Mouse (Mus musculus) splenic B cell, adult 2 months (primary cell): Measurements from ENCODE around the gene Fkbp10.
A peak's percentile ranks its signal among the peaks of the same experiment; 100 is the strongest.

Experiments used
- DNase-seq: peaks from one replicate; pipeline ENCODE4 v3.0.0-alpha.2; 2011; ENCODE audit warnings: low read depth, low spot score
- H3K27me3 ChIP-seq: 2 replicates; pipeline ENCODE4 v1.6.1; 2012; ENCODE audit warnings: mild to moderate bottlenecking, low read length, moderate library complexity, mixed read lengths; ENCODE audit not compliant: control insufficient read depth, poor library complexity, insufficient read depth, severe bottlenecking
- H3K36me3 ChIP-seq: 2 replicates; pipeline ENCODE4 v1.6.1; 2012; ENCODE audit warnings: mild to moderate bottlenecking, low read length, moderate library complexity, mixed read lengths; ENCODE audit not compliant: control insufficient read depth, poor library complexity, insufficient read depth, severe bottlenecking

Fkbp10 gene

DNA sequence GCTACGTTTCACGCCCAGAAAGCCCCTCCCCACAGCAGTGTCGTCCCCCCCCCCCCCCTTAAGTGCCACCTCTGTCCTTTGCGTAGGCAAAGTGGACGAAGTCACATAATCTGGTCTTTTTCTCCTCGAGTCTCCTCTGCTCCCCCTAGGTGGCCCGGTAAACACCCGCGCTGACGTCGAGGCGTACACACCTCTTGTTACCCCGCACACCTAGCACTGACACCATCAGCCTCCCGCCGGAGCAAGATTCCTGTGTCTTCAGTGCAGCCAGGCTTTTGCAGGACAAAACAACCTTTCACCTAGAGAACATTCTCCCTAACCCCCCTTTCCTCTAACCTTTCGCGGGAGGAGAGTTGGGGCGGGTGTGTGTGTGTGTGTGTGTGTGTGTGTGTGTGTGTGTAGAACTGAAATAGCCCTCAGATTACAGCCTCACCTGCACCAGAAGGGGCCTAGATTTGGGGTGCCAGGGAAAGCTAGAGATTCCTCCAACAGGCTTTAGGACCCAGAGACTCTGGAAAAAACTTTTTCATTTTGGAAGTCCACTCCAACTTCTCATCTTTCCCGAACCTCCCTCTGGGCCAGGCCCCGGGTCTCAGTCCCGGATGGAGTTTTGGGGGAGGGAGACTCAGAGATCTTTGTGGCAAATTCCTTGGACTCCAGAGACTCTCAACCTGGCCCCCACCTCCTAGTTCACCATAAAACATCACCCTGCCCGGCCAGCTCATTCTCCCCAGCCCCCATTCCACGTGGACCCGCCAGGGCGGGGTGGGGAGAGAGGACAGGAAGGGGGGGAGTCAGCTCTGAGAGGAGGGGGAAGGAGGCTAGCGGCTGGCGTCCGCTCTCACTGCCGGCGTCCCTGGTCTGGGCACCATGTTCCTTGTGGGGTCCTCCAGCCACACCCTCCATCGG is at the start of gene Fkbp10:
Gene Fkbp10 (plus strand): TSS at position 784 of the 909 bp plus-strand sequence.
- DNase-seq, result peak; percentile 23
- H3K27me3 ChIP-seq, result peaks cover 4% of the 10 kb centered on the region
- H3K36me3 ChIP-seq, result no peaks in the 10 kb centered on the region

DNA sequence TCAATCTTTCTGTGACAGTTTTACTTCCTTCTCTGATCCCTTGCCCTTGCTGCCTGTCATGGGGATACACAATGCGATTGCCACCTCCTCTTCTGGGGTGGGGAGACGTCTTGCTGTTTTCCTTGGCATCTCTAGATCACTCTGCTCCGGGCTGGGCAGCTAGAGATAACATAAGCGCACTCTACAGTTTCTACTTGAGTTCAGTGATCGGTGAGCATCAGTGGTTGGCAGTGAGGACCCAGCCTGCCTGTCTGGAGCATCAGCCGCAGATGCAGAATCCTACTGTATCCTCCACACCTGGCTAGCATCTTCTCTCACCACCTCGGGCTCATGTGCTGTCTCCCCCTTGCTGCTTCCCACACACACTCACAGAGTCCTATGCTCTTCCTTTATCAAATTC is 46.4 kb upstream of the Fkbp10 start:
- DNase-seq, result no peak
- Histone ChIP-seq H3K36me3 (no peaks in the 10 kb centered on the region), H3K27me3 (no peaks in the 10 kb centered on the region)

GRCm38 (mm10) chr11:100369822-100370221 is 45.7 kb upstream of the Fkbp10 start:
- Histone ChIP-seq H3K36me3 (no peaks in the 10 kb centered on the region), H3K27me3 (no peaks in the 10 kb centered on the region)
- DNase-seq, result no peak

- DNase-seq, result no peak
- Histone ChIP-seq H3K27me3 (no peaks in the 10 kb centered on the region), H3K36me3 (no peaks in the 10 kb centered on the region)
Observed at GRCm38 (mm10) chr11:100371981-100372558, 43.4 kb upstream of the Fkbp10 start.

GRCm38 (mm10) chr11:100375127-100375526 is 40.4 kb upstream of the Fkbp10 start:
- no peak for DNase-seq
- Histone ChIP-seq H3K36me3 (no peaks in the 10 kb centered on the region), H3K27me3 (no peaks in the 10 kb centered on the region)

DNA sequence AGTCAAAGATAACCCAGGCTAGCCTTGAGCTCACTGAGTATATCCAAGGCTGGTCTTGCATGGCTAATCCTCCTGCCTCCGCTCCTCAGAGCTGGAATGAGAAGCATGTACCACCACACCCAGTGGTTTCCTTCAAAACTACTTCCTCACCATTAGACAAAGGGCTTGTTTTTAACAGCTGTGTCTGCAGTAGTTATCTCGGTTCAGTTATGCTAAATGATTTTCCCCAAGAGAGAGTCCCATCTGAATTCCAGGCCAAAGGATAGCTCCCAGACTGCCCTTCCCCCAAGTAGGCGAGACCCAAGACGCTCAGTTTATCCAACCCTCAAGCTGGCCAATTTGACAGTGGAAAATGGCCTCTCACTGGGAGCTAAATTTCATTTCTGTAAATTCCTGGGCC is 39.5 kb upstream of the Fkbp10 start:
- H3K27me3 ChIP-seq, result no peaks in the 10 kb centered on the region

GRCm38 (mm10) chr11:100376746-100377389 is 38.6 kb upstream of the Fkbp10 start:
- Histone ChIP-seq H3K36me3 (no peaks in the 10 kb centered on the region), H3K27me3 (no peaks in the 10 kb centered on the region)
- no peak for DNase-seq

More for the DNA sequence above, 39.5 kb upstream of the Fkbp10 start:
- H3K36me3 ChIP-seq, result no peaks in the 10 kb centered on the region
- DNase-seq, result no peak

DNA sequence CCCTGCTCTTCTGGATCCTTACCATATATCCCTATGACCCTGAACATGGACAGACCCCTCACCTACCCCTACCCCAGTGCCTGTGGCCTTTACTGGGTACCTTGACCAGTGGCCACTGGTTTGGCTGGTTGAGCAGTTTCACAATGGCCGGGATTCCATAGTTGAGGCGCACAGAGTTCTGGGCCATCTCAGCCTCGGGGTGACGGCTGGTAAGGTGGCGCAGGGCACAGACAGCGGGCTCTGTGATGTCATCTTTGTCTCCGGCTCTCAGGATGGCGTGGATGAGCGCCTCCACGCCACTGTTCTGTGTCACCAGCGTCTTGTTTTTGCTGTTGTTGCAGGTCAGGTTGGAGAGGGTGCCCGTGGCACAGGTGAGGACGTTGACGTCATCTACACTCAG is 37.5 kb upstream of the Fkbp10 start:
- no peak for DNase-seq
- Histone ChIP-seq H3K27me3 (no peaks in the 10 kb centered on the region), H3K36me3 (no peaks in the 10 kb centered on the region)

DNA sequence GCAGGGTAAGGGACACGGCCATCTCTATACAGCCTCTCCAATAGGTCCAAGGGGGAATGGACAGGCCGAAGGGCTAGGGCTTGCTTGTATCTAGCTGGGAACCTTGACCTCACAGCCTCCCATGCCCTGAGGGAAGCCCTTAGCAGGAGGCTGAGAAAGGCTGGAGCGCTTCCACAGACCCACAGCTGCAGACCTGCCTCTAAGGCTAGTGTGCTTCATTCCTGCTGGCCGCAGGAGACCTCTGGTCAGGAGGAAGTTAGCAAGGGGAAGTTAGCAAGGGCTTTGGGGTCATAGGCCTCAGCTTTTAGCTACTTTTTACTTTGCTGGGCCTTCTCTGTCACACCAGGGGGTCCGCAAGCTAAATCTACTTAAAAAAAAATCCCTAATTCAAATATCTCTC is 37.1 kb upstream of the Fkbp10 start:
- Histone ChIP-seq H3K27me3 (no peaks in the 10 kb centered on the region), H3K36me3 (no peaks in the 10 kb centered on the region)
- no peak for DNase-seq

DNA sequence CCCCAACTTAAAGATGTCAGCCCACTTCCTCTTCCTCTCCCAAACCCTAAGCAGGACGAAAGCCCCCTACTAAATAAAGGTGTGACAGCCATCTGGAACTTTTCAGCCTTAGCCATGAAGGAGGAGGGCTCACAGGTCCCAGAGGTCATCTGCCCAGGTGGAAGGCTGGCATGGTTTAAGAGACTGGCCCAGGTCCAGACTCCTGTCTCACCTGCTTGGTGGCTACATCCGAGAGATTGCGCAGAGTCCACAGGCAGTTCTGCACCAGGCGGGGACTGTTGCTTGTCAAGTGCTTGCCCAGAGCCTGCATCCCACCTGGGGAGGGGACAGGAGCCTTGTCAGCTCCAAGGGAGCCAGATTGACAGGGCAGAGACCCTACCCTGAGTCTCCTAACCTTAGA is 36.2 kb upstream of the Fkbp10 start:
- Histone ChIP-seq H3K36me3 (no peaks in the 10 kb centered on the region), H3K27me3 (no peaks in the 10 kb centered on the region)
- no peak for DNase-seq

DNA sequence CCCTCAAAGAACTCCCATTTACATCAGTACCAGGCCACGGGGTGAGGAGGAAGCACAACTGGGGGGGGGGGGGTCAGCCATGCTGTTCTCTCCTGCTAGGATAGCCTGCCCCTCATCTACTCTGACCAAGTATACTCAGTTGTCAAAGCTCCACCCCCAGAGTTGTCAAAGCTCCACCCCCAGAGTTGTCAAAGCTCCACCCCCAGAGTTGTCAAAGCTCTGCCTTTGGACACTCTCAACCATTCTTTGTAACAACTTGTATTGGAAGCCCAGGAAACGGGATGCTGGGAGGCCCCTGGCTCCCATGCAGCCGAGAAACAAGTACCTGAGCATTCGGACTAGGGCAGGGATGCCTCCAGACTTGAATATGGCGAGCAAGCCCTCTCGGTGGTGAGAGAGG is 32.8 kb upstream of the Fkbp10 start:
- no peak for DNase-seq
- Histone ChIP-seq H3K27me3 (no peaks in the 10 kb centered on the region), H3K36me3 (no peaks in the 10 kb centered on the region)

GRCm38 (mm10) chr11:100385016-100385415 is 30.5 kb upstream of the Fkbp10 start:
- Histone ChIP-seq H3K27me3 (no peaks in the 10 kb centered on the region), H3K36me3 (no peaks in the 10 kb centered on the region)
- DNase-seq, result no peak

DNA sequence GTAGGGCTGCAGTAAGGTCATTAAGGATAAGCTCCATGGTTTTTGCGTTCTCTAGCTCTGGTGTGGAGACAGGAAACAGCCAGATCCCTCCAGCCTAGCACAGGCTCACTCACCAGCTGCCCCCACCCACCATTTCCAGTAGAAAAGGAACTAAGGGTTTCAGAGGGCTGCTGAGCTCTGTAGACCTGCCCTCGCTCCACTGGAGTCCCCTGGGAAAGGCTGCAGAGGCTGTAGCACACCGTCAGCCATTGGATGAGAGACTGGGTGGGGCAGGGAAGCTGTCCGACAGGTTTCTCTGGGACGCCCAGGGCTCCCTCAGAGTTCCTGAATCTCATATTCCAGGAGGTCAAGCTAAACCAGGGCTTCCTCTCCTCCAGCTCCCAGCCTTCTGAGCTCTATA is 28.9 kb upstream of the Fkbp10 start:
- Histone ChIP-seq H3K36me3 (no peaks in the 10 kb centered on the region), H3K27me3 (no peaks in the 10 kb centered on the region)
- DNase-seq, result no peak

DNA sequence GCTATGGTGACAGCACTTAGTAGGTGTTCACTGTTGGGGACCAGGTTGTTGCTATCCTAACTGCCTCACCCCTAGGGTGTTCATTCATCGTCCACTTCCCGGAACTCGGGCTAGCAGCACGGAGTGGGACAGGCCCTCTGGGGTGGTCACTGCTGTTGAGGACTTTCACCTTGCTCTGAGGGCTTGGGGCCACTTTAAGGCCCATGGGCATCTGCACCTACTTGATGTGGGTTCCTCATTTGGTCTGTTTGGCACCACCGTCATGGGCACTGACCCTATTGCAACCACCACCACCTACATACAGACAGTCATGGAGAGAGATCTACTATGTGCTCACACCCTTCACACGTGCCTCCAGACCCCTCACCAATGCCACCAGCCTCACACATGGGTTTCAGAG is 28.4 kb upstream of the Fkbp10 start:
- Histone ChIP-seq H3K36me3 (no peaks in the 10 kb centered on the region), H3K27me3 (no peaks in the 10 kb centered on the region)
- DNase-seq, result no peak
